Comparison of ENCODE assay signal across 25 mouse cellular contexts in the genomic region with DNA sequence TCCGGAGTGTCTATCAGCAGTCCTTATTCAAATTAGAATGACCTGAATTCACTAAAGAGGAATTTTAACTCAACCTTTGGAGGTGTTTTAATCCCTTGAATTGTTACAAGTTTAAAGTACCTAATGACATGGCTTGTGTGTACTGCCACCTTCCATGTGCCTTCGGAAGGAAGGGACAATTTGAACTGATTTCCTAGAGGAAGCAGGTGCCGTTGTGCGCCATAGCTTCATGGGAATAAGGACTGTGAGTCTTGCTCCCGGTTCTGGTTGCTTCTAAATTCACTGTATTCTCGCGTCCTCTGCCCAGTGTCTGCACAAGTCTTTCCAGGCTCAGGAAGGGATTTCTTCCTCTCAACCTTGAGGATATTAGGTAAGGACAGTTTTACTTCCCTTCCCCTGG. TPM values are rescaled to one million over a fixed set of nuclear protein-coding genes. Genes with fewer than 3 reads are reported as not detected.
DNase-seq lines count a peak whose midpoint lies in the region; ATAC-seq and TF ChIP-seq lines count a peak whose summit lies in the region.
"Had no signal": no experiment of that assay in that cellular context is flagged by ENCODE, and none has a peak within 500 bp of the region (broad histone marks: within the 10 kb centered on the region; RNA-seq: fewer than 3 reads in every experiment).

No protein-coding gene starts in this region.

- H3K4me3 ChIP-seq in heart, embryonic 10.5 days: no peak overlapping the region
- no peak overlapping the region for H3K4me3 ChIP-seq in heart, embryonic 13.5 days
- H3K4me3 ChIP-seq in heart, embryonic 11.5 days (ENCODE audit: low read depth, low read length): no peak overlapping the region
- no peak overlapping the region for H3K4me3 ChIP-seq in testis, adult 2 months (ENCODE audit: control insufficient read depth, low read depth, low read length)
- H3K4me3 ChIP-seq: embryonic facial prominence, embryonic 12.5 days; embryonic facial prominence, embryonic 15.5 days; hindbrain, embryonic 12.5 days; hindbrain, embryonic 15.5 days had no signal

- TF ChIP-seq POLR2A in testis, adult 2 months (IDR thresholded peaks at IDR 0.05; ENCODE audit: control insufficient read depth, low read depth, low read length): no peak

- DNase-seq in heart, adult 11 months: peak; percentile 90
- DNase-seq in heart, embryonic 10.5 days (ENCODE audit: low spot score): no peak
- no peak for DNase-seq in testis, postnatal 10 days (ENCODE audit: low spot score)
- DNase-seq: adrenal gland, postnatal 10 days; adrenal gland, postnatal 36 days; B cell, adult 2 months; cerebellum, adult 11 months; cerebellum, adult 2 months; cerebellum, adult 9-11 months; forebrain, postnatal 0 days; gastrocnemius, postnatal 36 days; heart, postnatal 14 days; kidney, adult 2 months had no signal

- H3K4me1 ChIP-seq in heart, embryonic 10.5 days: peaks cover 5% of the 10 kb centered on the region
- H3K4me1 ChIP-seq in heart, embryonic 13.5 days: peaks cover 7% of the 10 kb centered on the region; the same call in 1 of the 2 replicates
- no peaks in the 10 kb centered on the region for H3K4me1 ChIP-seq in heart, embryonic 11.5 days (ENCODE audit: control insufficient read depth, insufficient read depth, low read length)
- peaks cover under 1% of the 10 kb centered on the region for H3K4me1 ChIP-seq in testis, adult 2 months (ENCODE audit: control insufficient read depth, insufficient read depth, low read length)
- H3K4me1 ChIP-seq: hindbrain, embryonic 15.5 days had no signal

- H3K9me3 ChIP-seq in heart, embryonic 10.5 days: no peaks in the 10 kb centered on the region
- H3K9me3 ChIP-seq in heart, embryonic 13.5 days: no peaks in the 10 kb centered on the region
- H3K9me3 ChIP-seq in heart, embryonic 11.5 days (replicated peaks; ENCODE audit: control insufficient read depth, low read length): no peaks in the 10 kb centered on the region
- H3K9me3 ChIP-seq: embryonic facial prominence, embryonic 12.5 days; embryonic facial prominence, embryonic 15.5 days; G1E; hindbrain, embryonic 12.5 days; hindbrain, embryonic 15.5 days had no signal

- no peaks in the 10 kb centered on the region for H3K27me3 ChIP-seq in heart, embryonic 10.5 days (ENCODE audit: insufficient read depth, poor library complexity, severe bottlenecking)
- H3K27me3 ChIP-seq in heart, embryonic 13.5 days (replicated peaks): no peaks in the 10 kb centered on the region
- no peaks in the 10 kb centered on the region for H3K27me3 ChIP-seq in heart, embryonic 11.5 days (ENCODE audit: control insufficient read depth, insufficient read depth, low read length)
- no peaks in the 10 kb centered on the region for H3K27me3 ChIP-seq in testis, adult 2 months (ENCODE audit: control insufficient read depth, insufficient read depth, low read length)
- H3K27me3 ChIP-seq: CH12.LX; embryonic facial prominence, embryonic 12.5 days; embryonic facial prominence, embryonic 15.5 days; hindbrain, embryonic 12.5 days; hindbrain, embryonic 15.5 days; Patski had no signal

- H3K4me2 ChIP-seq in heart, embryonic 13.5 days: no peak overlapping the region
- H3K4me2 ChIP-seq in heart, embryonic 11.5 days: no peak overlapping the region
- H3K4me2 ChIP-seq: embryonic facial prominence, embryonic 12.5 days; embryonic facial prominence, embryonic 15.5 days; hindbrain, embryonic 12.5 days; hindbrain, embryonic 15.5 days had no signal

- no peak for TF ChIP-seq CTCF in testis, adult 2 months (IDR thresholded peaks at IDR 0.05; ENCODE audit: control insufficient read depth, insufficient read depth, insufficient replicate concordance, low read depth, low read length)

- H3K27ac ChIP-seq in heart, embryonic 10.5 days: no peak overlapping the region
- H3K27ac ChIP-seq in heart, embryonic 13.5 days (replicated peaks): 0 out of 2 replicates have a peak overlapping the region, but pooled peaks have one; percentile 2
- no peak overlapping the region for H3K27ac ChIP-seq in heart, embryonic 11.5 days (ENCODE audit: low read depth, low read length)
- 0 out of 2 replicates have a peak overlapping the region, but pooled peaks have one; percentile 8 for H3K27ac ChIP-seq in testis, adult 2 months (ENCODE audit: control insufficient read depth, insufficient read depth, low read depth, low read length)
- H3K27ac ChIP-seq: embryonic facial prominence, embryonic 12.5 days; embryonic facial prominence, embryonic 15.5 days; hindbrain, embryonic 12.5 days; hindbrain, embryonic 15.5 days had no signal

- 89% methylated on average over 7 of the region's 7 CpGs for WGBS in heart, embryonic 10.5 days
- WGBS in heart, embryonic 13.5 days: 86% methylated on average over 7 of the region's 7 CpGs
- 88% methylated on average over 7 of the region's 7 CpGs for WGBS in heart, embryonic 11.5 days (ENCODE audit: insufficient replicate concordance)

- no peak overlapping the region for H3K9ac ChIP-seq in heart, embryonic 13.5 days
- H3K9ac ChIP-seq in heart, embryonic 11.5 days (ENCODE audit: low read depth, low read length): no peak overlapping the region
- H3K9ac ChIP-seq: embryonic facial prominence, embryonic 12.5 days; embryonic facial prominence, embryonic 15.5 days; forebrain, postnatal 0 days; hindbrain, embryonic 12.5 days; hindbrain, embryonic 15.5 days had no signal

- H3K36me3 ChIP-seq in heart, embryonic 10.5 days: peaks cover 19% of the 10 kb centered on the region
- peaks cover 14% of the 10 kb centered on the region; the same call in 1 of the 2 replicates for H3K36me3 ChIP-seq in heart, embryonic 13.5 days
- 0 out of 2 replicates have a peak, but pooled peaks cover 3% of the 10 kb centered on the region for H3K36me3 ChIP-seq in heart, embryonic 11.5 days (ENCODE audit: control insufficient read depth, insufficient read depth, low read length)
- no peaks in the 10 kb centered on the region for H3K36me3 ChIP-seq in testis, adult 2 months (ENCODE audit: control insufficient read depth, insufficient read depth, low read length)
- H3K36me3 ChIP-seq: hindbrain, embryonic 12.5 days; hindbrain, embryonic 15.5 days had no signal

- ATAC-seq in heart, embryonic 13.5 days (ENCODE audit: extremely low read depth, insufficient number of reproducible peaks, low FRiP score, low TSS enrichment): no peak
- ATAC-seq in heart, embryonic 11.5 days (replicated peaks; ENCODE audit: insufficient number of reproducible peaks, low FRiP score, low TSS enrichment): no peak
- ATAC-seq: forebrain, embryonic 14.5 days; forebrain, postnatal 0 days; intestine, postnatal 0 days; Patski had no signal

RNA-seq across cellular contexts. Expression of gene Mrps27, which starts 41.8 kb away (rescaled TPM):
- 93.6 and 96.0 TPM in 2 replicates for polyA plus RNA-seq in heart, embryonic 10.5 days (2016; fragmentation: Nextera tagmentation; extraction: Ambion mirVana)
- polyA plus RNA-seq in heart, embryonic 13.5 days (2015; fragmentation: Nextera tagmentation; extraction: Ambion mirVana): 69.5 and 74.7 TPM in 2 replicates
- 73.1 and 86.4 TPM in 2 replicates for polyA plus RNA-seq in heart, embryonic 11.5 days (2014; fragmentation: Nextera tagmentation; extraction: Ambion mirVana)
- polyA plus RNA-seq in testis, adult 2 months (2012; rRNA removed): 6.1 and 8.5 TPM in 2 replicates

RNA-seq across cellular contexts. Expression of gene Ptcd2, which starts 41.8 kb away (rescaled TPM):
- polyA plus RNA-seq in heart, embryonic 10.5 days (2016; fragmentation: Nextera tagmentation; extraction: Ambion mirVana): 57.9 and 60.2 TPM in 2 replicates
- 55.3 and 57.8 TPM in 2 replicates for polyA plus RNA-seq in heart, embryonic 13.5 days (2015; fragmentation: Nextera tagmentation; extraction: Ambion mirVana)
- polyA plus RNA-seq in heart, embryonic 11.5 days (2014; fragmentation: Nextera tagmentation; extraction: Ambion mirVana): 57.0 and 59.6 TPM in 2 replicates
- 12.0 and 12.7 TPM in 2 replicates for polyA plus RNA-seq in testis, adult 2 months (2012; rRNA removed)

Comparison
In these comparisons a context has a peak if more than half of its experiments do, and no peak if none do; other contexts are left out.
1. H3K27ac ChIP-seq: peak in heart, embryonic 13.5 days (single experiment) and testis, adult 2 months (single experiment); none in heart, embryonic 10.5 days (single experiment) and heart, embryonic 11.5 days (single experiment).